Mouse (Mus musculus) left cerebral cortex, adult 18-20 months (tissue): Measurements from ENCODE around the gene Efcab1. TPM values are rescaled to one million over a fixed set of nuclear protein-coding genes. Genes with fewer than 3 reads are reported as not detected.
A peak's percentile ranks its signal among the peaks of the same experiment; 100 is the strongest.
"Not testable (repeated sequence)": the region's sequence is repeated elsewhere in the genome, so short reads cannot be mapped to it uniquely, and the experiment has no call there.

ENCODE experiments used
- DNase-seq, 2 experiments: peaks; one replicate each; pipeline ENCODE4 v3.0.0; 2021 to 2022; ENCODE audit warnings: low spot score in 2 of 2, mixed read lengths in 1 of 2
- long read RNA-seq, 2 experiments: library from polyadenylated mRNA; stranded (forward); transcript quantifications; one replicate each; pipeline ENCODE4 v2.0.0; 2021
- total RNA-seq, 2 experiments: library from RNA; stranded (reverse); gene quantifications; 2 replicates each; pipeline ENCODE4 v1.2.3; 2021

Gene Efcab1
- total RNA-seq: 1 to 10 TPM; 6.1 to 6.7 TPM
- long read RNA-seq, experiment 1, partial matches to known transcripts: 0 of 5 reads
- long read RNA-seq, experiment 1, other reads (novel, unspliced or antisense): 1 of 5 reads
- long read RNA-seq, experiment 2, transcript Efcab1-201 (6 exons, 2,752 nt): major isoform, 6 of 7 reads
- long read RNA-seq, experiment 2, partial matches to known transcripts: 0 of 7 reads
- long read RNA-seq, experiment 2, other reads (novel, unspliced or antisense): 1 of 7 reads

- DNase-seq: peak; percentile 10 to 36
Measured at GRCm38 (mm10) chr16:14906393-14907100, at the start of gene Efcab1. Gene Efcab1, plus strand, starts transcription at chr16:14906606.

DNA sequence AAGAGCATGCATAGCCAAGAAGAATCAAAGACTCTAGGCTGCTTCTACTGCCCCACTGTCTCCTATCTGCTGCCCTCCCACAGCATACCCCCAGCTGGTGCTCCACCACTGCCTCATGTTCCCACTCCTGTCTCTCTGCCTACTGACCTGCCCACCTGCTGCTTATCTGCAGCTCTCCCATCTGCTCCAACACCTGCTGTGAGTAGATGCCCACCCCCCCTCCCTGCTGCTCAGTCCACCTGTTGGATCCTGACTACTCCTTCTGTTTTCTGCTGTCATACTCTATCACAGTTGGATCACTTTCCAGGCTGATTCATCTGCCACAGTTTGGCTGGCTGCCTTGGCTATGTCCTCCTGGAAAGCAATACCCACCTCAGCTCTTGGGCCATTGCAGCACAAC lies 47.0 kb upstream of the Efcab1 start:
- DNase-seq: peak; percentile 1 to 2

- DNase-seq: no peak
Measured at GRCm38 (mm10) chr16:14884916-14885315, 21.5 kb upstream of the Efcab1 start.

DNA sequence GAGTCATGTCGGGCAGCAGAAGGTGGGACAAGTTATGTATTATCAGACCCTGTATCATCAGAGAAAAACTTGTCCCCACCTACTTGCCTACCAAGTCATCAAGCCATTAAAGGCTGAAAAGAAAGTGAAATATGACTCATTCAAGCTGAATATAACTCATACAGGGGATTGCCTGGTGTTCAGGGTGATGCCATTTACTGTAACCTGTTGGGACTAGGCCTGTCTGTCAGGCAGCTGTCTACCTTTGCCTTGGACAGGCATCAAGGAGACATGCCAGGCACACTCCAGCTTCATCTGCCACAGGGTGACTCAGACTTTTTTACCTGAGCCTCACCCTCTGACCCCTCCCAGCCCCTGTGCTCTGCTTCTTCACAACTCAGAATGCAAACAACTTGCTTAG lies 21.0 kb upstream of the Efcab1 start:
- no peak for DNase-seq

DNA sequence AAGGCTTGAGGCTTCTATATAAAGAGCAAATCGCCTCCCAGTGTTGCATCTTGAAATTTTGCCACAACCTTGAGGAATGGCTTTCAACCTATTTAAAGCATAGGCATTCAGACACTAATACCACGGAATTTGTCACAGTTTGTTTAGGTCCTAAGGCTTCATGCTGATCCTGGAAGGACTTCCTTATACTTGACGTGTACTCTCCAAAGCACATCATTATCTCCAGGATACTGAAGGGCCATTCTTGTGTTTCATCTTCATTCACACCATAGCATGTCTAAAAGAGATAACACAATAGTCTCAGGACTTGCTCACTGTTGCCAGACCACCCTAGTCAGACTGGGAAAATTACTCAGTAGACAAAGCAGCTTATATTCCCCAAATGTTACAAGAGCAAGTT lies 13.9 kb upstream of the Efcab1 start:
- DNase-seq: no peak

- no peak for DNase-seq
Measured at GRCm38 (mm10) chr16:14893864-14894263, 12.5 kb upstream of the Efcab1 start.

DNA sequence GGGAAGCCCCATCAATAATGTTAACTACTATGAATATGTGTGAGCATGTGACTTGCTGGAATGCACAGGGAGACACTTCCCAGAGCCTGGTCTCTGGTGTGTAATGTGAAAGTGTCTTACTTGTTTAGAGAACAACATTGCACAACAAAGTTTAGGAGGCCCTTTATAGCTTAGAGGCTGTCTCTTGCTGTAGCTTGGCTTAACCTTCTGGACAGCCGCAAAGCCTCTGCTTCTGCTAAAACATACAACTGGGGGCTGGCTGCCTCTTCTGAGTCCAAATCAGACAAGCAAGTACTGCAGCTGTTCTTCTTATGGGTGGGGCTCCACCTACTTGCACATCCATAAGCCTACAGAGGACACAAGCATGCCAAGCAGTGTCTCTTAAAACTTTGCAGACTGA lies 11.7 kb upstream of the Efcab1 start:
- no peak for DNase-seq

DNA sequence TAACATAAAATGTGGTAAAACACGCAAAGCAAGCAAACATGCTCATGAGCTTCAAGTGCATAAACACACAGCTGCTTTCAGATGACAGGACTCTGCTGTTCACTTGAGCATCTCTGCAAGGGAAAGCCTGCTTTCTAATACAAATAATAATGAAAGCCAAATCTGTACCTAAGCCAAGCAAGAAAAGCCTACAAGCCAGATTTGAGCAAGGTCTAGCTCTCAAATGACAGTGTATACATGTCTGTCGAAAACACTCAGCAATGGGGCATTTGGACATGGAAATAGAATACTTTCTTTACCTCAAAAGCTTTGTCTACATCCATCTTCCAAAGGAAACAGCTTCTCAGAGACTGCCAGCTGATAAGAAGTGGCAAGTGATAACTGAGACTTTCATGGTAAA lies 10.9 kb upstream of the Efcab1 start:
- no peak for DNase-seq

GRCm38 (mm10) chr16:14930711-14931110 lies 24.3 kb downstream of the Efcab1 start:
- not testable (repeated sequence) for DNase-seq

DNA sequence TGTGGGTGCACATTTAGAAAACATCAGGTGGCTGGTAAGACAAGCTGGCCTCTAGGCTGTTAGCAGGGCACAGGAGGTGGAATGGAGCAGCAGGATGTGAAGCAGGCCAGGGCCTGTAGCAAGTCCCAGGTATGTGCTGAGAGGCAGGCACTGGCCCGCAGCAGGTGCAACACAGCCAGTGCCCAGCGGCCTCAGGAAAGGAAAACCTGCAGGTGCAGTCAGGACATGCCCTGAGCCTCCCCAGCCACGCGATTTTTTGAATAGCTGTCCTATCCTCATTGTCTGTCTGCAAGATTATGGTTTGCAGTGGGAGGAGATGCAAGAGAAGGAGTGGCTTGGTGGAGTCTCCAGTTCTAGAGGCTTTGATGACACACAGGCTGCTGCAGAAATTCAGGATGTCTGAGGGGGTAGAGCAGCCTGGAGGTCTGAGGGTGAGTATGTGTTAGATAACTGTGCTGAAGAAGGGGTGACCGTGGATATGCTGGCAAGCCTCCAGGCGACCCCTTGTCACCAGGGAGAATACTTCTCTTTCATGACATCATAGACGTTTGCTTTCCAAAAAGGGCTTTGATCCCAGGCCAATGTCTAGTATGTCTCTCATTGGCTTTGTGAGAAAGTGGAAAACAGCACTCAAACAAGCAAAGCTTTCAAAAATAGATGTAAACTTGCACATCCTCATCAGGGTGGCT lies 30.2 kb downstream of the Efcab1 start:
- DNase-seq: not testable (repeated sequence)

GRCm38 (mm10) chr16:14939552-14939951 lies 33.1 kb downstream of the Efcab1 start:
- no peak for DNase-seq

- no peak for DNase-seq
Measured at GRCm38 (mm10) chr16:14939994-14940715, 33.7 kb downstream of the Efcab1 start.

DNA sequence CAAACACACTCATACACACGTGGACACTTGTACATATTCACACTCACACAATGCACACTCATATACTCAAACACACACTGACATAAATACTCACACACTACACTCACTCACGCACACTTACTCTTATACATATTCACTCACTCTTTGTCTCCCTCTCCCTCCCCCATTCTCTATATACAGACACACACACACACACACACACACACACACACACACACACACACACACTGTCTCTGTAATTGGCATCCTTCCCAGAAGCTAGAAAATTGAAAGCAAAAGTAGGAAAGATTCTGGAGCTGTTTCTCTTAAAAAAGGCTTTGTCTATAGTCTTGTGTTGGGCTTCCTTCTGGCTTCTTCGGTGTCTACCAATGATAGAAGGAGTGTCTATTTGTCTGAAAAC lies 34.5 kb downstream of the Efcab1 start:
- no peak for DNase-seq

- DNase-seq: no peak
Measured at GRCm38 (mm10) chr16:14943530-14943929, 37.1 kb downstream of the Efcab1 start.

DNA sequence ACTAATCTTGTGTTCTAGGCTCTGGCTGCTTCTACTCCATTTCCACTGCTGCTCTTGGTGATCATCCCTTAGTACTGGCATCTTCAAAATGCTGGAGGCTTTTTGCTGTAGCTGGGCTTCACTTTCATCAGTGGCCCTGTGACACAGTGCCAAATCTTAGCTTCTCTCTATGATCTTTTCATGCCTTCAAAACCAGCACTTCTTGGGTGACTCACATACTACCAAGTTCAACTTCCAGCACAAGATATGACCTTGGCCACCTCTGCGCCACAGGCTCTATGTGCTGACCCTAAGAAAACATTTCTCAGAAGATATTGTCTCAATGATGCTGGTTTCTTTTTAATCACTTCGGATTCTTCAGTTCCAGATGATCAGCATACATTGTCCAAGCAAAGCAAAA lies 41.2 kb downstream of the Efcab1 start:
- not testable (repeated sequence) for DNase-seq

DNA sequence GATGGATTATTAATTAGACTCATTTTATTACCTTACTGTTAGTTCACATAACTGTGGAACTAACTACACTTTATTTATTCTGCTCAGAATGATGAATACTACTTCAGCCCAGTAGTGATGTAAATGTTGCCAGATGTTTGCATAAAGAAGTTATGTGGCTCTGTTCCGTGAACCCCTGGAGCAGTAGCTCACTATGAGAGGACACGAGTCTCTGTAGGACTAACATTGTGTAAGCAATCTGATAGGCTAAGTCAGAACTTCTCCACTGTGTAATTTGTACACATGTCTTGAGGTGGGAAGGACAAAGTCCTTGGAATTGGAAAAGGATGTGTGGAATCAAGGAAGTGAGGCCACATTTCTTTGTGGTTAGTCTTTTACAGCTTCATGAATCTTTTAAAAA lies 45.5 kb downstream of the Efcab1 start:
- no peak for DNase-seq

- DNase-seq: no peak
Measured at GRCm38 (mm10) chr16:14959743-14960142, 53.3 kb downstream of the Efcab1 start.

DNA sequence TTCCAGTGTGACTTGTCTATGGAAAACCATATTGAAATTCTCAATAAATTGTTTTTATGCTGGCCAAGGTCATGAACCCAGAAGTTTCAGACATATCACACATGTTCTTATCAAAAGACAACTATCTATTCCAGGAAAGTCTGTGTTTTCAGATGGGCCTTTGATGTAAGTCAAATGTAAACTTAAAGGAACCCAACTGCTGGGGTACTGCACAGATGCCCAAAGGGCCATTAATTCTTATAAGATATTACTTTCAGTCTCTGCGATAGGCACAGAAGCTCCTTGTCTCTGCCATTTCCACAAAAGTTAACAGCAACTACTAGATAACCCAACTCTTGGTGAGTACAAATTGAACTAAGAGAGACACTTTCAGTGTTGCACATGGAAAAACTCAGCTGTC lies 67.3 kb downstream of the Efcab1 start:
- no peak for DNase-seq

DNA sequence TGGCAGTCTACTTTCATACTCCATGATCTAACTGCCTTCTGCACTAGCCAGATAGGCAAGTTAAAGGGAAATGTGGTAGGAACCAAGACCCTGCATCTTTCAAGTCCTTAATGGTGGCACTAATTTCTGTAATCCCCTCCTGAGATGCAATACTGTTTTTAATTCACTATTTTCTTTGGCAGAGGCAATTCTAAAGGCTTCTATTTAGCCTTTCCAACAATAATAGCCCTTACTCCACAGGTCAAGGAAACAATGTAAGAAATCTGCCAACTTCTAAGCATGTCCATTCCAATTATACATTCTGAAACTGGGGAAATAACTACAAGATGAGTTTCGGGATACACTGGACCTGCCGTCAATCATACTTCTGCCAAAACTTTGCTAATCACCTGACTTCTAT lies 72.8 kb downstream of the Efcab1 start:
- DNase-seq: no peak

DNA sequence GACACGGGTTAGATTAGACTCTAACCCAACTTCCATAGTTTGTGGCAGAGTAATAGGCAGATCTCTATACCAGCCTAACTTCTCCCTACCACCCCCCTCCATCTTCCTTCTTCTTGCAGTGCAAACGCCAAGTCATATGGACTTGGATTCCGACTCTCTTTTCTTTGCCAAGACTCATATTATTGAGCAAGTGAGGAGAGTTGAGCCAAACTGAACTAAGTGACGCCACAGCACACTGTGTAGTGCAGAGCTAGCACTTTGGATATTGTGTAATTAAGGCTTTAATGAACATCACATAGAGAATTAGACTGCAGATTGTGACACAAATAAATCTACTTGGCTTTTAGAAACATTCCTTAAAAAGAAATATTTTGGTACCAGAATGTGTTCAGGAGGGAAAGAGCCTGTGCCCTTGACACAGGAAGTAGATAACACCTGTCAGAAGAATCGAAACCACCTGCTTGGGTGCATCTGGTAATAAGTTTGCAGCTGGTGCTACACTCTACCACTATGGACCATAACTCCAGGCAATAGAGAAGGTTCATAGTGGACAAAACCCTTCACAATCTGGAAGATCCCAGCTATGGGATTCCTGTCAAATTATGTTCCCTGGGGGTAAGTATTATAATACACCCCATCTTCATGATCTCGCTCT lies 83.3 kb downstream of the Efcab1 start:
- no peak for DNase-seq

- no peak for DNase-seq
Measured at GRCm38 (mm10) chr16:14991001-14991400, 84.6 kb downstream of the Efcab1 start.
